Mouse (Mus musculus) neural tube, embryonic 15.5 days (tissue): ENCODE data around the gene Cysrt1. TPM values are rescaled to one million over a fixed set of nuclear protein-coding genes. Genes with fewer than 3 reads are reported as not detected.
A peak's percentile ranks its signal among the peaks of the same experiment; 100 is the strongest.

Experiments used
- ATAC-seq: fragments of 200-750 bp; cut with Nextera tagmentation; 2 replicates; pipeline ENCODE4 v1.8.0; 2017; ENCODE audit warnings: mild to moderate bottlenecking, moderate TSS enrichment, moderate library complexity; ENCODE audit not compliant: low FRiP score
- H3K27ac ChIP-seq: fragments of 300-500 bp; sonication (generic); replicated peaks from 2 replicates; pipeline ENCODE4 v1.5.1; 2015; ENCODE audit warnings: mild to moderate bottlenecking, inconsistent platforms
- H3K27me3 ChIP-seq: fragments of 300-500 bp; sonication (generic); replicated peaks from 2 replicates; pipeline ENCODE4 v1.6.1; 2015; ENCODE audit warnings: inconsistent platforms
- H3K36me3 ChIP-seq: fragments of 300-500 bp; sonication (generic); 2 replicates; pipeline ENCODE4 v1.6.1; 2015; ENCODE audit warnings: inconsistent platforms
- H3K4me1 ChIP-seq: fragments of 300-500 bp; sonication (generic); 2 replicates; pipeline ENCODE4 v1.6.1; 2015; ENCODE audit warnings: inconsistent platforms
- H3K4me2 ChIP-seq: fragments of 300-500 bp; sonication (generic); 2 replicates; pipeline ENCODE4 v1.6.1; 2015; ENCODE audit warnings: inconsistent platforms, mild to moderate bottlenecking, moderate library complexity
- H3K4me3 ChIP-seq: fragments of 300-500 bp; sonication (generic); replicated peaks from 2 replicates; pipeline ENCODE4 v1.5.1; 2015; ENCODE audit warnings: mild to moderate bottlenecking, inconsistent platforms
- H3K9ac ChIP-seq: fragments of 300-500 bp; sonication (generic); replicated peaks from 2 replicates; pipeline ENCODE4 v1.6.1; 2015; ENCODE audit warnings: mild to moderate bottlenecking, inconsistent platforms
- H3K9me3 ChIP-seq: fragments of 300-500 bp; sonication (generic); replicated peaks from 2 replicates; pipeline ENCODE4 v1.6.1; 2016; ENCODE audit warnings: inconsistent platforms
- WGBS: fragments of 180-500 bp; shearing (Covaris S2); methylation state at CpG from one replicate; pipeline ENCODE4 v1.1.7; 2015; ENCODE audit warnings: mixed read lengths; 5-methylcytosine and 5-hydroxymethylcytosine counted together
- polyA plus RNA-seq: library from polyadenylated mRNA; unstranded; fragments of >200 nt; fragmentation: Nextera tagmentation; extraction: Ambion mirVana; gene quantifications from 2 replicates; pipeline ENCODE4 v1.2.1, GENCODE M21; 2015

Cysrt1 gene
- 0.36 and 0.47 TPM in 2 replicates for polyA plus RNA-seq

DNA sequence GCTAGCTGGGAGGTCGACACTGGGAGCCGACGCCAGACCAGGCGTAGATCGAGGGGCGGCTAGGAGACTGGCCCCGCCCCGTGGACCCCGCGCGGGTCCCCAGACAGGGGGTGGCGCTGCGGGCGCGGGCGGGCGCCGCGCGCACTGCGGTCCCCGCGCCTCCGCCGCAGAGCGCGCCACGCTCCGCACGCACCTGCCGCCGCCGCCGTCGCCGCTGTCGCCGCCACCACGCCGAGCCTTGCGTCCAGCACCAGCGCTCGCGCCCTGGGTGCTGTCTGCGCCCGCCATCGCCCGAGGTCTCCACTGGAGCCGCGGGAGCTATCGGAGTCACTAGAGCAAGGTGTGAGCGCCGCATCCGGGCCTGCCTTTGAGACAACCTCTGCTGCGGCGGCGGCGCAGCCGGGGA is at the start of gene Cysrt1, which contains the start of gene Rnf208:
Gene Cysrt1, minus strand, starts transcription at position 352 of the 406 bp plus-strand sequence.
Gene Rnf208, plus strand, starts transcription at position 155 of the 406 bp plus-strand sequence.
- H3K27me3 ChIP-seq = 0 out of 2 replicates have a peak, but pooled peaks cover 3% of the 10 kb centered on the region
- peak within 1 kb of the TSS; percentile 86 for H3K9ac ChIP-seq
- H3K9me3 ChIP-seq = no peaks in the 10 kb centered on the region
- peak within 1 kb of the TSS; percentile 84 for H3K27ac ChIP-seq
- H3K4me2 ChIP-seq = peak within 1 kb of the TSS; percentile 67
- ATAC-seq = peak; percentile 72
- peaks cover 26% of the 10 kb centered on the region for H3K36me3 ChIP-seq
- H3K4me1 ChIP-seq = peaks cover 42% of the 10 kb centered on the region
- peak within 1 kb of the TSS; percentile 72 for H3K4me3 ChIP-seq
- WGBS = under 1% methylated on average over 47 of the region's 59 CpGs

- Histone ChIP-seq H3K4me1 (peaks cover 55% of the 10 kb centered on the region), H3K9me3 (no peaks in the 10 kb centered on the region), H3K27me3 (peaks cover 83% of the 10 kb centered on the region), H3K36me3 (peaks cover 18% of the 10 kb centered on the region), H3K4me2 (peak overlapping the region; percentile 61), H3K4me3 (peak overlapping the region; percentile 24), H3K9ac (peak overlapping the region; percentile 46; the same call in 1 of the 2 replicates), H3K27ac (no peak overlapping the region)
- WGBS = 9% methylated on average over 31 of the region's 32 CpGs
- ATAC-seq = no peak
These were observed 49.2 kb upstream of the Cysrt1 start for GRCm38 (mm10) chr2:25291184-25292053.

GRCm38 (mm10) chr2:25290816-25291130 is 48.5 kb upstream of the Cysrt1 start:
- peaks cover 12% of the 10 kb centered on the region for H3K36me3 ChIP-seq
- no peaks in the 10 kb centered on the region for H3K9me3 ChIP-seq
- peak overlapping the region; percentile 61 for H3K4me2 ChIP-seq
- H3K4me3 ChIP-seq = peak overlapping the region; percentile 24
- ATAC-seq = peak; percentile 16; the same call in 1 of the 2 replicates
- H3K4me1 ChIP-seq = peaks cover 55% of the 10 kb centered on the region
- peak overlapping the region; percentile 46 for H3K9ac ChIP-seq
- no peak overlapping the region for H3K27ac ChIP-seq
- peaks cover 79% of the 10 kb centered on the region for H3K27me3 ChIP-seq
- under 1% methylated on average over 18 of the region's 18 CpGs for WGBS

GRCm38 (mm10) chr2:25290101-25290815 is 48.0 kb upstream of the Cysrt1 start:
- WGBS = 3% methylated on average over 54 of the region's 54 CpGs
- Histone ChIP-seq H3K27ac (peak overlapping the region; percentile 23; the same call in 1 of the 2 replicates), H3K9ac (peak overlapping the region; percentile 46), H3K4me1 (peaks cover 55% of the 10 kb centered on the region), H3K9me3 (no peaks in the 10 kb centered on the region), H3K4me2 (peak overlapping the region; percentile 61), H3K36me3 (peaks cover 11% of the 10 kb centered on the region), H3K27me3 (peaks cover 74% of the 10 kb centered on the region), H3K4me3 (peak overlapping the region; percentile 24)
- peak; percentile 66 for ATAC-seq

- Histone ChIP-seq H3K4me3 (peak within 1 kb of the TSS; percentile 24), H3K4me2 (peak within 1 kb of the TSS; percentile 61), H3K27ac (peak within 1 kb of the TSS; percentile 23; the same call in 1 of the 2 replicates), H3K9me3 (no peaks in the 10 kb centered on the region), H3K9ac (peak within 1 kb of the TSS; percentile 46), H3K36me3 (peaks cover 11% of the 10 kb centered on the region), H3K4me1 (peaks cover 55% of the 10 kb centered on the region), H3K27me3 (peaks cover 68% of the 10 kb centered on the region)
- 8% methylated on average over 11 of the region's 11 CpGs for WGBS
- ATAC-seq = no peak
These were observed 47.4 kb upstream of the Cysrt1 start, which contains the start of gene Lrrc26 for GRCm38 (mm10) chr2:25289651-25290050. Lrrc26 (plus strand) TSS chr2:25289915.

DNA sequence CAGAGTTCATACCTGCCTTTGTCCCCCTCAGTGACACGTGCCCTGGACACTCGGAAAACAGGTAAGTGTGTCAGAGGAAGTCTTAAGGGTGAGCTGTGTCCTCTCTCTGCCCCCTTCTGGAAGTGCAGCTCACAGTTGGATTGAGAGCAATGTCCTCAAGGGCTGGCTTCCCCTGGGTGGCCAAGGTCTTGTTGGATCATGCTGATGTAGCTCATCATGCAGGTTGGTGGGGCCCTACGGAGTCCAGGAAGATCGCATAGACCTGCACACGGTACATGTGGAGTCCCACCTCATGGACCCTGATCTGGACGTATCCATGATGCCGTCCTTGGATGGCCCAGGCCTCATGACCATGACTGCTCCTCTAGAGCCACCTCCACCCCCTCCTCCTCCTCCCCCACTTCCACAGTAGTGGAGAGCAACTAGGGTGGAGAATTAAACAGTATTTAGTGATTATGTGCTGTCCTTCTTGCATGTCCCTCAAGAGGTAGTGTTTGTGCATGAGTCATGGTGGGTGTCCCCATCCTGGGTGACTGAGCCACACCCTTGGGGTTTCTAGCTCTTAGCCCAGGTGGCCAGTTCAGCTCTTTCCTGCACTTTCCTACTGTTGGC is 46.6 kb upstream of the Cysrt1 start:
- ATAC-seq = no peak
- peaks cover 60% of the 10 kb centered on the region for H3K27me3 ChIP-seq

GRCm38 (mm10) chr2:25287927-25288649 is 45.8 kb upstream of the Cysrt1 start, which contains the start of gene Tmem210:
Tmem210 (plus strand) TSS chr2:25288145.
- H3K4me3 ChIP-seq = no peak within 1 kb of the TSS
- H3K27me3 ChIP-seq = peaks cover 52% of the 10 kb centered on the region
- peaks cover 55% of the 10 kb centered on the region for H3K4me1 ChIP-seq
- H3K9me3 ChIP-seq = no peaks in the 10 kb centered on the region
- no peak for ATAC-seq
- peaks cover 22% of the 10 kb centered on the region for H3K36me3 ChIP-seq
- no peak within 1 kb of the TSS for H3K4me2 ChIP-seq
- WGBS = 85% methylated on average over 6 of the region's 6 CpGs
- H3K9ac ChIP-seq = no peak within 1 kb of the TSS
- no peak within 1 kb of the TSS for H3K27ac ChIP-seq

More for the DNA sequence above, 46.6 kb upstream of the Cysrt1 start:
- H3K4me1 ChIP-seq = peaks cover 55% of the 10 kb centered on the region
- no peaks in the 10 kb centered on the region for H3K9me3 ChIP-seq
- 83% methylated on average over 7 of the region's 7 CpGs for WGBS
- H3K4me3 ChIP-seq = no peak overlapping the region
- no peak overlapping the region for H3K9ac ChIP-seq
- peaks cover 17% of the 10 kb centered on the region for H3K36me3 ChIP-seq
- no peak overlapping the region for H3K27ac ChIP-seq
- H3K4me2 ChIP-seq = no peak overlapping the region

DNA sequence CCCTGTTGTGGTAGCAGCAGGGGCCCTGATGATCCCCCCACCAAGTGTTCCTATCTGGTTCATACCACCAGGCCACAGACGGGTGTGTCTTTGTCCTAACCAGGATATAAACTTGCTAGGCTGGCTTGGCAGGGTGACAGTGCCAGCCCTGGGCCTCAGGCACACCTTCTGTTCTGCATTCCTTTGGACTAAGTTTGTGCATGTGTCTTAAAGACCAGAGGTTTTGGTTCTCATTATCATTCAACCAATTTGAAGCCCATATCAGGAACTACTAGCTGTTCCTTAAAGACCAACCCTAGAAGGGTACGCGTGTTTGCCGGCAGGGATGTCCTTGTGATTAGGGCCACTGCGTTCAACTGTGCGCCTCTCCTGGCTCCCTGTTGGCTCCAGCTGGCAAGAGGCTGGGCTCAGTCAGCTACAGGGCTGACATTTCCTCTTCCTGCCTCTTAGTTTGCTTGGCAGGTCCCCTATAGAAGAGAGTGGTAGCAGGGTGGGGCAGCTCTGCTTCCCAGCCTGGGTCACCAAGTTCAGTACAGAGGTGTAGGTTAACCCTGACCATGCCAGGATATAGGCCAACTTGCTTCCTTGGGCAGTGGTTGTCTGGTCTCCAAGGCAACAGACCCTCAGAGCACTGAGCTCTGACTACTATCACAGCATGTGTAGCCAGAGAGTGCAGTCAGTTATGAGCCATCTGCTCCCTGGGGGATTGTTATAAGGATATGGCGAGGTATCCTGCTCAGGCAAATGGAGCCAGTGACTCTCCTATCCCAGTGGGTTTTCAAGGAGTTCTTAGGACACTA is 44.8 kb upstream of the Cysrt1 start:
- H3K4me2 ChIP-seq = no peak overlapping the region
- H3K27me3 ChIP-seq = peaks cover 42% of the 10 kb centered on the region
- H3K4me1 ChIP-seq = peaks cover 48% of the 10 kb centered on the region
- no peak overlapping the region for H3K9ac ChIP-seq
- H3K36me3 ChIP-seq = peaks cover 30% of the 10 kb centered on the region
- WGBS = 51% methylated on average over 7 of the region's 7 CpGs
- no peak overlapping the region for H3K4me3 ChIP-seq
- H3K9me3 ChIP-seq = no peaks in the 10 kb centered on the region
- ATAC-seq = no peak
- 0 out of 2 replicates have a peak overlapping the region, but pooled peaks have one; percentile 4 for H3K27ac ChIP-seq

GRCm38 (mm10) chr2:25286314-25286713 is 44.1 kb upstream of the Cysrt1 start:
- H3K36me3 ChIP-seq = peaks cover 34% of the 10 kb centered on the region
- H3K9ac ChIP-seq = no peak overlapping the region
- H3K9me3 ChIP-seq = no peaks in the 10 kb centered on the region
- H3K4me1 ChIP-seq = peaks cover 41% of the 10 kb centered on the region
- WGBS = 92% methylated on average over 1 of the region's 1 CpGs
- ATAC-seq = no peak
- no peak overlapping the region for H3K4me3 ChIP-seq
- H3K27ac ChIP-seq = 0 out of 2 replicates have a peak overlapping the region, but pooled peaks have one; percentile 4
- peaks cover 35% of the 10 kb centered on the region for H3K27me3 ChIP-seq
- H3K4me2 ChIP-seq = no peak overlapping the region

GRCm38 (mm10) chr2:25285551-25285950 is 43.3 kb upstream of the Cysrt1 start:
- peaks cover 27% of the 10 kb centered on the region for H3K27me3 ChIP-seq
- H3K9ac ChIP-seq = no peak overlapping the region
- H3K27ac ChIP-seq = no peak overlapping the region
- ATAC-seq = no peak
- H3K4me2 ChIP-seq = no peak overlapping the region
- 97% methylated on average over 2 of the region's 2 CpGs for WGBS
- peaks cover 42% of the 10 kb centered on the region for H3K36me3 ChIP-seq
- no peaks in the 10 kb centered on the region for H3K9me3 ChIP-seq
- no peak overlapping the region for H3K4me3 ChIP-seq
- H3K4me1 ChIP-seq = peaks cover 34% of the 10 kb centered on the region
